Mouse (Mus musculus) heart, embryonic 14.5 days (tissue): Measurements from ENCODE around the gene Prepl. TPM values are rescaled to one million over a fixed set of nuclear protein-coding genes. Genes with fewer than 3 reads are reported as not detected.

Source experiments
- ATAC-seq: fragments of 200-750 bp; cut with Nextera tagmentation; 2 replicates; pipeline ENCODE4 v1.8.0; 2017; ENCODE audit warnings: low read depth, moderate TSS enrichment; ENCODE audit not compliant: insufficient number of reproducible peaks, insufficient read depth, low FRiP score
- H3K27ac ChIP-seq, 2 experiments: fragments of 200-500 bp in 1 of 2; fragments of 300-500 bp in 1 of 2; sonication (generic) in 1 of 2; replicated peaks in 1 of 2; 2 replicates each; pipeline ENCODE4 v1.5.1; 2012 to 2014; ENCODE audit warnings: low read depth in 2 of 2, low read length in 2 of 2, control low read depth in 1 of 2, mild to moderate bottlenecking in 1 of 2, mixed read lengths in 1 of 2; ENCODE audit not compliant: control insufficient read depth in 1 of 2, insufficient read depth in 1 of 2
- H3K27me3 ChIP-seq: fragments of 300-500 bp; sonication (generic); 2 replicates; pipeline ENCODE4 v1.6.1; 2014; ENCODE audit warnings: mild to moderate bottlenecking, low read length, control low read depth; ENCODE audit not compliant: control insufficient read depth, insufficient read depth
- H3K36me3 ChIP-seq: fragments of 300-500 bp; sonication (generic); 2 replicates; pipeline ENCODE4 v1.6.1; 2014; ENCODE audit warnings: mild to moderate bottlenecking, control low read depth, low read length, mixed read lengths; ENCODE audit not compliant: control insufficient read depth, insufficient read depth
- H3K4me1 ChIP-seq, 2 experiments: fragments of 200-500 bp in 1 of 2; fragments of 300-500 bp in 1 of 2; sonication (generic) in 1 of 2; 2 replicates each; pipeline ENCODE4 v1.6.1; 2012 to 2014; ENCODE audit warnings: low read length in 2 of 2, control low read depth in 1 of 2, mixed read lengths in 1 of 2; ENCODE audit not compliant: control insufficient read depth in 2 of 2, insufficient read depth in 2 of 2
- H3K4me2 ChIP-seq: fragments of 300-500 bp; sonication (generic); 2 replicates; pipeline ENCODE4 v1.6.1; 2014; ENCODE audit warnings: mild to moderate bottlenecking, low read length
- H3K4me3 ChIP-seq, 2 experiments: fragments of 200-500 bp in 1 of 2; fragments of 300-500 bp in 1 of 2; sonication (generic) in 1 of 2; 2 replicates each; pipeline ENCODE4 v1.5.1; 2012 to 2014; ENCODE audit warnings: low read length in 2 of 2, mild to moderate bottlenecking in 2 of 2, control low read depth in 1 of 2, low read depth in 1 of 2, moderate library complexity in 1 of 2; ENCODE audit not compliant: control insufficient read depth in 1 of 2, insufficient read depth in 1 of 2
- H3K9ac ChIP-seq: fragments of 300-500 bp; sonication (generic); 2 replicates; pipeline ENCODE4 v1.6.1; 2014; ENCODE audit warnings: mild to moderate bottlenecking, low read length
- H3K9me3 ChIP-seq: fragments of 300-500 bp; sonication (generic); 2 replicates; pipeline ENCODE4 v1.6.1; 2016; ENCODE audit warnings: low read length, control low read depth; ENCODE audit not compliant: control insufficient read depth
- WGBS: fragments of 180-500 bp; shearing (Covaris S2); extraction: QIAGEN DNeasy Blood & Tissue Kit; methylation state at CpG from one replicate; pipeline ENCODE4 v1.1.7; 2014; 5-methylcytosine and 5-hydroxymethylcytosine counted together
- polyA plus RNA-seq: library from polyadenylated mRNA; unstranded; fragments of >200 nt; fragmentation: Nextera tagmentation; extraction: Ambion mirVana; gene quantifications from 2 replicates; pipeline ENCODE4 v1.2.1, GENCODE M21; 2014

Gene Prepl
- polyA plus RNA-seq = 31.5 and 33.1 TPM in 2 replicates

- ATAC-seq = peak; percentile 97
- under 1% methylated on average over 63 of the region's 63 CpGs for WGBS
- H3K4me2 ChIP-seq = peak within 1 kb of the TSS; percentile 96
- H3K9ac ChIP-seq = peak within 1 kb of the TSS; percentile 85
- peak within 1 kb of the TSS; percentile 75 to 85 for H3K27ac ChIP-seq
- H3K9me3 ChIP-seq = no peaks in the 10 kb centered on the region
- H3K27me3 ChIP-seq = no peaks in the 10 kb centered on the region
- peaks cover 7 to 33% of the 10 kb centered on the region in 2 experiments for H3K4me1 ChIP-seq
- H3K4me3 ChIP-seq = peak within 1 kb of the TSS; percentile 69 to 94
- no peaks in the 10 kb centered on the region for H3K36me3 ChIP-seq
Observed at GRCm38 (mm10) chr17:85090120-85091099, at the start of gene Prepl, which contains the start of gene Camkmt. Gene Prepl (minus strand): TSS chr17:85090241. Gene Camkmt (plus strand): TSS chr17:85090552.

GRCm38 (mm10) chr17:85138393-85138792, 48.4 kb upstream of the Prepl start:
- H3K9me3 ChIP-seq = no peaks in the 10 kb centered on the region
- no peak overlapping the region for H3K9ac ChIP-seq
- ATAC-seq = no peak
- no peak overlapping the region for H3K27ac ChIP-seq
- no peaks in the 10 kb centered on the region for H3K36me3 ChIP-seq
- no peak overlapping the region for H3K4me3 ChIP-seq
- H3K4me1 ChIP-seq = no peaks in the 10 kb centered on the region
- H3K4me2 ChIP-seq = no peak overlapping the region
- H3K27me3 ChIP-seq = no peaks in the 10 kb centered on the region
- 73% methylated on average over 1 of the region's 1 CpGs for WGBS

- H3K4me3 ChIP-seq = no peak overlapping the region
- no peaks in the 10 kb centered on the region for H3K27me3 ChIP-seq
- H3K27ac ChIP-seq = no peak overlapping the region
- no peak for ATAC-seq
- no peaks in the 10 kb centered on the region for H3K9me3 ChIP-seq
- no peak overlapping the region for H3K9ac ChIP-seq
- H3K36me3 ChIP-seq = no peaks in the 10 kb centered on the region
- H3K4me2 ChIP-seq = no peak overlapping the region
- 30% methylated on average over 4 of the region's 4 CpGs for WGBS
- peaks cover 4 to 7% of the 10 kb centered on the region in 2 experiments for H3K4me1 ChIP-seq
Observed at GRCm38 (mm10) chr17:85116643-85117042, 26.6 kb upstream of the Prepl start.

- Histone ChIP-seq H3K9ac (no peak overlapping the region), H3K4me1 (no peaks in the 10 kb centered on the region), H3K36me3 (no peaks in the 10 kb centered on the region), H3K4me2 (no peak overlapping the region), H3K4me3 (no peak overlapping the region), H3K27ac (no peak overlapping the region), H3K27me3 (no peaks in the 10 kb centered on the region), H3K9me3 (no peaks in the 10 kb centered on the region)
- WGBS = 85% methylated on average over 8 of the region's 8 CpGs
- ATAC-seq = no peak
Observed at GRCm38 (mm10) chr17:85113441-85113840, 23.4 kb upstream of the Prepl start.

GRCm38 (mm10) chr17:85110640-85111039, 20.6 kb upstream of the Prepl start:
- no peak for ATAC-seq
- H3K9me3 ChIP-seq = no peaks in the 10 kb centered on the region
- no peak overlapping the region for H3K27ac ChIP-seq
- no peaks in the 10 kb centered on the region for H3K36me3 ChIP-seq
- no peak overlapping the region for H3K4me2 ChIP-seq
- WGBS = 96% methylated on average over 1 of the region's 1 CpGs
- no peaks in the 10 kb centered on the region for H3K27me3 ChIP-seq
- H3K4me1 ChIP-seq = no peaks in the 10 kb centered on the region
- no peak overlapping the region for H3K9ac ChIP-seq
- no peak overlapping the region for H3K4me3 ChIP-seq

- H3K27me3 ChIP-seq = no peaks in the 10 kb centered on the region
- 46% methylated on average over 2 of the region's 2 CpGs for WGBS
- H3K9me3 ChIP-seq = peaks cover 8% of the 10 kb centered on the region; the same call in 1 of the 2 replicates
- no peak overlapping the region for H3K4me3 ChIP-seq
- H3K4me2 ChIP-seq = no peak overlapping the region
- no peak overlapping the region for H3K9ac ChIP-seq
- H3K36me3 ChIP-seq = no peaks in the 10 kb centered on the region
- no peak overlapping the region for H3K27ac ChIP-seq
- ATAC-seq = no peak
- H3K4me1 ChIP-seq = no peaks in the 10 kb centered on the region
Observed at GRCm38 (mm10) chr17:85103310-85103709, 13.3 kb upstream of the Prepl start.

GRCm38 (mm10) chr17:85101751-85102150, 11.7 kb upstream of the Prepl start:
- Histone ChIP-seq H3K27me3 (no peaks in the 10 kb centered on the region), H3K4me1 (no peaks in the 10 kb centered on the region), H3K4me2 (no peak overlapping the region), H3K9me3 (peaks cover 13% of the 10 kb centered on the region; the same call in 1 of the 2 replicates), H3K4me3 (no peak overlapping the region), H3K9ac (no peak overlapping the region), H3K27ac (no peak overlapping the region), H3K36me3 (peaks cover 9% of the 10 kb centered on the region)
- 89% methylated on average over 7 of the region's 7 CpGs for WGBS
- ATAC-seq = no peak
